Mouse (Mus musculus): ENCODE results near the gene Pdss2. TPM values are rescaled to one million over a fixed set of nuclear protein-coding genes. Genes with fewer than 3 reads are reported as not detected.

Gene Pdss2
- polyA plus RNA-seq, 1 experiment from 2014 or later = 16.6 TPM

GRCm38 (mm10) chr10:43487441-43488010 is 266.2 kb downstream of the Pdss2 start:
- Histone ChIP-seq H3K4me3 (ENCODE audit: low read depth, low read length) (no peak overlapping the region), H3K9ac (ENCODE audit: low read length) (no peak overlapping the region), H3K4me1 (ENCODE audit: control insufficient read depth, insufficient read depth, low read length) (peaks cover 4% of the 10 kb centered on the region), H3K27me3 (ENCODE audit: control insufficient read depth, insufficient read depth, low read length) (no peaks in the 10 kb centered on the region), H3K36me3 (ENCODE audit: control insufficient read depth, insufficient read depth, low read length) (no peaks in the 10 kb centered on the region), H3K9me3 (ENCODE audit: control insufficient read depth, low read length) (no peaks in the 10 kb centered on the region), H3K4me2 (no peak overlapping the region), H3K27ac (ENCODE audit: low read depth, low read length) (no peak overlapping the region)
- DNase-seq (ENCODE audit: low spot score, missing footprints) (no peak), ATAC-seq (ENCODE audit: low FRiP score) (no peak)
- WGBS = 92% methylated on average over 3 of the region's 3 CpGs

- ATAC-seq (ENCODE audit: low FRiP score) (no peak), DNase-seq (ENCODE audit: low spot score, missing footprints) (no peak)
- H3K27me3 ChIP-seq (ENCODE audit: control insufficient read depth, insufficient read depth, low read length) = no peaks in the 10 kb centered on the region
- no peak overlapping the region for H3K27ac ChIP-seq (ENCODE audit: low read depth, low read length)
- 80% methylated on average over 4 of the region's 4 CpGs for WGBS
- no peaks in the 10 kb centered on the region for H3K36me3 ChIP-seq (ENCODE audit: control insufficient read depth, insufficient read depth, low read length)
- H3K4me2 ChIP-seq = no peak overlapping the region
- no peak overlapping the region for H3K4me3 ChIP-seq (ENCODE audit: low read depth, low read length)
- H3K9ac ChIP-seq (ENCODE audit: low read length) = no peak overlapping the region
- peaks cover 4% of the 10 kb centered on the region for H3K4me1 ChIP-seq (ENCODE audit: control insufficient read depth, insufficient read depth, low read length)
- H3K9me3 ChIP-seq (ENCODE audit: control insufficient read depth, low read length) = no peaks in the 10 kb centered on the region
These were observed 267.0 kb downstream of the Pdss2 start for GRCm38 (mm10) chr10:43488258-43488657.

GRCm38 (mm10) chr10:43489139-43489538 is 267.9 kb downstream of the Pdss2 start:
- no peak for ATAC-seq (ENCODE audit: low FRiP score)

GRCm38 (mm10) chr10:43489550-43489949 is 268.3 kb downstream of the Pdss2 start:
- peaks cover 2% of the 10 kb centered on the region; the same call in 1 of the 2 replicates for H3K36me3 ChIP-seq (ENCODE audit: control insufficient read depth, insufficient read depth, low read length)
- ATAC-seq (ENCODE audit: low FRiP score) (no peak), DNase-seq (ENCODE audit: low spot score, missing footprints) (no peak)
- no peaks in the 10 kb centered on the region for H3K9me3 ChIP-seq (ENCODE audit: control insufficient read depth, low read length)
- H3K27ac ChIP-seq (ENCODE audit: low read depth, low read length) = no peak overlapping the region
- H3K4me2 ChIP-seq = no peak overlapping the region
- H3K4me3 ChIP-seq (ENCODE audit: low read depth, low read length) = no peak overlapping the region
- WGBS = 68% methylated on average over 6 of the region's 6 CpGs
- H3K4me1 ChIP-seq (ENCODE audit: control insufficient read depth, insufficient read depth, low read length) = no peaks in the 10 kb centered on the region
- no peak overlapping the region for H3K9ac ChIP-seq (ENCODE audit: low read length)
- H3K27me3 ChIP-seq (ENCODE audit: control insufficient read depth, insufficient read depth, low read length) = no peaks in the 10 kb centered on the region

More at GRCm38 (mm10) chr10:43489139-43489538, 267.9 kb downstream of the Pdss2 start:
- Histone ChIP-seq H3K9me3 (ENCODE audit: control insufficient read depth, low read length) (no peaks in the 10 kb centered on the region), H3K4me3 (ENCODE audit: low read depth, low read length) (no peak overlapping the region), H3K36me3 (ENCODE audit: control insufficient read depth, insufficient read depth, low read length) (no peaks in the 10 kb centered on the region), H3K27me3 (ENCODE audit: control insufficient read depth, insufficient read depth, low read length) (no peaks in the 10 kb centered on the region), H3K9ac (ENCODE audit: low read length) (no peak overlapping the region), H3K27ac (ENCODE audit: low read depth, low read length) (no peak overlapping the region), H3K4me1 (ENCODE audit: control insufficient read depth, insufficient read depth, low read length) (no peaks in the 10 kb centered on the region), H3K4me2 (no peak overlapping the region)
- DNase-seq (ENCODE audit: low spot score, missing footprints) = no peak
- 89% methylated on average over 7 of the region's 7 CpGs for WGBS

GRCm38 (mm10) chr10:43490034-43490433 is 268.7 kb downstream of the Pdss2 start:
- Histone ChIP-seq H3K27me3 (ENCODE audit: control insufficient read depth, insufficient read depth, low read length) (no peaks in the 10 kb centered on the region), H3K9me3 (ENCODE audit: control insufficient read depth, low read length) (no peaks in the 10 kb centered on the region), H3K4me2 (no peak overlapping the region), H3K4me3 (ENCODE audit: low read depth, low read length) (no peak overlapping the region), H3K4me1 (ENCODE audit: control insufficient read depth, insufficient read depth, low read length) (no peaks in the 10 kb centered on the region), H3K36me3 (ENCODE audit: control insufficient read depth, insufficient read depth, low read length) (peaks cover 5% of the 10 kb centered on the region), H3K27ac (ENCODE audit: low read depth, low read length) (no peak overlapping the region), H3K9ac (ENCODE audit: low read length) (no peak overlapping the region)
- DNase-seq (ENCODE audit: low spot score, missing footprints) (no peak), ATAC-seq (ENCODE audit: low FRiP score) (no peak)
- WGBS = 73% methylated on average over 8 of the region's 8 CpGs

- Histone ChIP-seq H3K4me1 (ENCODE audit: control insufficient read depth, insufficient read depth, low read length) (no peaks in the 10 kb centered on the region), H3K27me3 (ENCODE audit: control insufficient read depth, insufficient read depth, low read length) (no peaks in the 10 kb centered on the region), H3K4me3 (ENCODE audit: low read depth, low read length) (no peak overlapping the region), H3K27ac (ENCODE audit: low read depth, low read length) (no peak overlapping the region), H3K36me3 (ENCODE audit: control insufficient read depth, insufficient read depth, low read length) (peaks cover 7% of the 10 kb centered on the region), H3K9ac (ENCODE audit: low read length) (no peak overlapping the region), H3K9me3 (ENCODE audit: control insufficient read depth, low read length) (no peaks in the 10 kb centered on the region), H3K4me2 (no peak overlapping the region)
- 89% methylated on average over 5 of the region's 5 CpGs for WGBS
- DNase-seq (ENCODE audit: low spot score, missing footprints) = no peak
- no peak for ATAC-seq (ENCODE audit: low FRiP score)
These were observed 269.6 kb downstream of the Pdss2 start for GRCm38 (mm10) chr10:43490846-43491245.

GRCm38 (mm10) chr10:43502599-43502998 is 281.3 kb downstream of the Pdss2 start:
- Histone ChIP-seq H3K4me2 (no peak overlapping the region), H3K9me3 (ENCODE audit: control insufficient read depth, low read length) (no peaks in the 10 kb centered on the region), H3K9ac (ENCODE audit: low read length) (no peak overlapping the region), H3K27me3 (ENCODE audit: control insufficient read depth, insufficient read depth, low read length) (no peaks in the 10 kb centered on the region), H3K27ac (ENCODE audit: low read depth, low read length) (no peak overlapping the region), H3K4me3 (ENCODE audit: low read depth, low read length) (no peak overlapping the region), H3K36me3 (ENCODE audit: control insufficient read depth, insufficient read depth, low read length) (peaks cover 10% of the 10 kb centered on the region), H3K4me1 (ENCODE audit: control insufficient read depth, insufficient read depth, low read length) (no peaks in the 10 kb centered on the region)
- DNase-seq (ENCODE audit: low spot score, missing footprints) (no peak), ATAC-seq (ENCODE audit: low FRiP score) (no peak)
- 96% methylated on average over 4 of the region's 4 CpGs for WGBS

GRCm38 (mm10) chr10:43504291-43504690 is 283.0 kb downstream of the Pdss2 start:
- WGBS = 81% methylated on average over 1 of the region's 1 CpGs
- H3K4me1 ChIP-seq (ENCODE audit: control insufficient read depth, insufficient read depth, low read length) = no peaks in the 10 kb centered on the region
- H3K9me3 ChIP-seq (ENCODE audit: control insufficient read depth, low read length) = no peaks in the 10 kb centered on the region
- no peak overlapping the region for H3K4me3 ChIP-seq (ENCODE audit: low read depth, low read length)
- H3K9ac ChIP-seq (ENCODE audit: low read length) = no peak overlapping the region
- ATAC-seq (ENCODE audit: low FRiP score) (no peak), DNase-seq (ENCODE audit: low spot score, missing footprints) (no peak)
- H3K4me2 ChIP-seq = no peak overlapping the region
- no peaks in the 10 kb centered on the region for H3K27me3 ChIP-seq (ENCODE audit: control insufficient read depth, insufficient read depth, low read length)
- no peak overlapping the region for H3K27ac ChIP-seq (ENCODE audit: low read depth, low read length)
- peaks cover 2% of the 10 kb centered on the region; the same call in 1 of the 2 replicates for H3K36me3 ChIP-seq (ENCODE audit: control insufficient read depth, insufficient read depth, low read length)

GRCm38 (mm10) chr10:43507051-43507450 is 285.8 kb downstream of the Pdss2 start:
- peaks cover 20% of the 10 kb centered on the region for H3K36me3 ChIP-seq (ENCODE audit: control insufficient read depth, insufficient read depth, low read length)

More at GRCm38 (mm10) chr10:43507051-43507450, 285.8 kb downstream of the Pdss2 start:
- 76% methylated on average over 4 of the region's 4 CpGs for WGBS
- no peaks in the 10 kb centered on the region for H3K27me3 ChIP-seq (ENCODE audit: control insufficient read depth, insufficient read depth, low read length)
- H3K9me3 ChIP-seq (ENCODE audit: control insufficient read depth, low read length) = no peaks in the 10 kb centered on the region
- no peak for DNase-seq (ENCODE audit: low spot score, missing footprints)
- H3K4me2 ChIP-seq = no peak overlapping the region
- no peak overlapping the region for H3K9ac ChIP-seq (ENCODE audit: low read length)
- no peak overlapping the region for H3K4me3 ChIP-seq (ENCODE audit: low read depth, low read length)
- H3K4me1 ChIP-seq (ENCODE audit: control insufficient read depth, insufficient read depth, low read length) = no peaks in the 10 kb centered on the region
- H3K27ac ChIP-seq (ENCODE audit: low read depth, low read length) = no peak overlapping the region
- no peak for ATAC-seq (ENCODE audit: low FRiP score)

Measured in midbrain, embryonic 11.5 days (tissue).